Mouse (Mus musculus): ENCODE results near the gene Akt1. TPM values are rescaled to one million over a fixed set of nuclear protein-coding genes. Genes with fewer than 3 reads are reported as not detected.

The Akt1 gene
- polyA plus RNA-seq, 1 experiment = 70.4 TPM

DNA sequence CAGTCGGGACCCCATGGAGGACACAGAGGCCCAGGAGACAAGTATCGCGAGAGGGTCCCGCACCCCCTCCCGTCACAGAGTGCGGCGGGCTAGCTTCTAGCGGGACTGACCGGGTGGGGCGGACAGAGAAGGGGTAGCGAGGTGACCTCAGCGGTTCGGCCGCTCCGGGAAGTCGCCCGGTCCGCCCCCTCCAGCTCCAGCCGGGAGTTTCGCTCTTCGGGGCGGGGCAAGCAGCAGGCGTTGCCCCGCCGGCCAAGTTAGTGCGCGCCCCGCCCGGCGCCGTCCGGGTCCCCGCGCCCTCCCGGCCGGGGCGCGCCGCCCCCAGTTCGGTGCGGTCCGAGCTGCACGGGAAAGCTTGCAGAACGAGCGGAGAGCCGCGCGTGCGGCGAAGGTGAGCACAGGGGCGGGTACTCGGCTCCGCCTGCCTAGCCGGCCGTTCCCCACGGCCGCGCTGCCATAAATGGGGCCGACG lies 3.9 kb upstream of the Akt1 start, which contains the start of gene Zbtb42:
Gene Zbtb42, plus strand, starts transcription at position 274 of the 472 bp plus-strand sequence.
- TF ChIP-seq CTCF (IDR thresholded peaks at IDR 0.05; ENCODE audit: low read depth, low read length) = no peak
- TF ChIP-seq EP300 (IDR thresholded peaks at IDR 0.05; ENCODE audit: insufficient read depth, low read depth, low read length) = no peak
- TF ChIP-seq POLR2A (IDR thresholded peaks at IDR 0.05; ENCODE audit: insufficient read depth, low read length) = no peak
- peak within 1 kb of the TSS; percentile 68 for H3K9ac ChIP-seq (ENCODE audit: low read depth, poor library complexity, severe bottlenecking)
- no peak within 1 kb of the TSS for H3K27ac ChIP-seq (ENCODE audit: insufficient read depth, low read length)
- H3K36me3 ChIP-seq (ENCODE audit: control insufficient read depth, insufficient read depth, low read length, poor library complexity, severe bottlenecking) = no peaks in the 10 kb centered on the region
- H3K4me1 ChIP-seq (ENCODE audit: control insufficient read depth, insufficient read depth, low read length) = no peaks in the 10 kb centered on the region
- H3K9me3 ChIP-seq (replicated peaks; ENCODE audit: control insufficient read depth, insufficient read depth, low read length, poor library complexity, severe bottlenecking) = no peaks in the 10 kb centered on the region
- peaks cover 2% of the 10 kb centered on the region for H3K27me3 ChIP-seq (ENCODE audit: control insufficient read depth, insufficient read depth, low read length, poor library complexity, severe bottlenecking)
- H3K4me3 ChIP-seq (ENCODE audit: low read depth, low read length) = peak within 1 kb of the TSS; percentile 68

DNA sequence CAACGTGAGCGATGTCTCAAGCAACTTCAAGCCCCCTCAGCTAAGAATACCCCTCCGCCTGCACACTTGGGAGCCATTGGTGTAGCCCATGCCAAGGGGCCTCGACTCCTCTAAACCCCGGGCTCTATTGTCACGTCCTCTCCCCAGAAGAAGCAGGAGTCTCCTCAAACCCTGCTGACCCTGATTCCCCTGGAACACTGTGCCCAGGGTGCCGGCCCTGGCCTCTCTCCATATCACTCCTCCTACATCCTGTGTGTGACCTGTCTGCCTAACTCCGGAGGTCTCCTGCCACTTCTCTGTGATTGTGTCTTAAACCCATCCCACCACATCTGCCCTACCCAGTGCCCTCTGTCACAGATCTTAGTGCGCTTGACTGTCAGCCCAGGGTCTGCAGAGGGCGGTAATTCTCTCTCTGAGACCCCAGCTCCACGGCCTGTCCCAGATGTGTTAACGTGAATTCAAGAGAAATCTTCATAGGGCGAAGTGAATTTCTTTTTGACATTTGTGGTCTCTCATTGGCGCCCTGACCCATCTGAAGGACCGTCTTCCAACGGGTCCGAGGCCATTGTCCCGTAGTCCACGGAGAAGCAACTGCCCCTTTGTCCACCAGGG lies 3.4 kb upstream of the Akt1 start:
- TF ChIP-seq POLR2A (IDR thresholded peaks at IDR 0.05; ENCODE audit: insufficient read depth, low read length) = no peak
- no peak for TF ChIP-seq EP300 (IDR thresholded peaks at IDR 0.05; ENCODE audit: insufficient read depth, low read depth, low read length)
- no peak for TF ChIP-seq CTCF (IDR thresholded peaks at IDR 0.05; ENCODE audit: low read depth, low read length)
- Histone ChIP-seq H3K9ac (ENCODE audit: low read depth, poor library complexity, severe bottlenecking) (peak overlapping the region; percentile 68), H3K36me3 (ENCODE audit: control insufficient read depth, insufficient read depth, low read length, poor library complexity, severe bottlenecking) (no peaks in the 10 kb centered on the region), H3K9me3 (replicated peaks; ENCODE audit: control insufficient read depth, insufficient read depth, low read length, poor library complexity, severe bottlenecking) (no peaks in the 10 kb centered on the region), H3K27ac (ENCODE audit: insufficient read depth, low read length) (no peak overlapping the region), H3K4me1 (ENCODE audit: control insufficient read depth, insufficient read depth, low read length) (no peaks in the 10 kb centered on the region), H3K27me3 (ENCODE audit: control insufficient read depth, insufficient read depth, low read length, poor library complexity, severe bottlenecking) (peaks cover 2% of the 10 kb centered on the region), H3K4me3 (ENCODE audit: low read depth, low read length) (peak overlapping the region; percentile 68)

DNA sequence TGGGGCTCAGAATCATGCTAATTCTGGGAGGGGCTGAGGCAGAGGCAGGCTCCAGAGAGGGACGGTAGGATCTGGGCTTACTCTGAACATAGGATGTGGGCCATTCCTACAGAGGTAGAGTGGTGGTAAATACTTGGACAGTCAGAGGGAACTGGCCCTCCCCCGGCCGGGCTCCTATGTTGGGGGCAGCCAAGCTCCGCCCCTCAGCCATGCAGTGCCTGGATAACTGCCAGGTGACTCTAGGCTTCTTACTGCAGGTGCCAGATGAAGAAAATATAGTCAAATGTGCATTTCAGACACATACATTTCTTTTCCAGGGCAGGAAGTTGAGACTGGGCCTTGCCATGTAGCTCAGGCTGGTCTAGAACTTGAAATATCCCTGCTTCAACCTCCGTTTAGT lies 2.4 kb upstream of the Akt1 start:
- Histone ChIP-seq H3K27ac (ENCODE audit: insufficient read depth, low read length) (no peak overlapping the region), H3K4me1 (ENCODE audit: control insufficient read depth, insufficient read depth, low read length) (no peaks in the 10 kb centered on the region), H3K36me3 (ENCODE audit: control insufficient read depth, insufficient read depth, low read length, poor library complexity, severe bottlenecking) (no peaks in the 10 kb centered on the region), H3K9me3 (replicated peaks; ENCODE audit: control insufficient read depth, insufficient read depth, low read length, poor library complexity, severe bottlenecking) (no peaks in the 10 kb centered on the region), H3K27me3 (ENCODE audit: control insufficient read depth, insufficient read depth, low read length, poor library complexity, severe bottlenecking) (peaks cover 2% of the 10 kb centered on the region), H3K9ac (ENCODE audit: low read depth, poor library complexity, severe bottlenecking) (no peak overlapping the region), H3K4me3 (ENCODE audit: low read depth, low read length) (no peak overlapping the region)
- no peak for TF ChIP-seq EP300 (IDR thresholded peaks at IDR 0.05; ENCODE audit: insufficient read depth, low read depth, low read length)
- no peak for TF ChIP-seq POLR2A (IDR thresholded peaks at IDR 0.05; ENCODE audit: insufficient read depth, low read length)
- no peak for TF ChIP-seq CTCF (IDR thresholded peaks at IDR 0.05; ENCODE audit: low read depth, low read length)

DNA sequence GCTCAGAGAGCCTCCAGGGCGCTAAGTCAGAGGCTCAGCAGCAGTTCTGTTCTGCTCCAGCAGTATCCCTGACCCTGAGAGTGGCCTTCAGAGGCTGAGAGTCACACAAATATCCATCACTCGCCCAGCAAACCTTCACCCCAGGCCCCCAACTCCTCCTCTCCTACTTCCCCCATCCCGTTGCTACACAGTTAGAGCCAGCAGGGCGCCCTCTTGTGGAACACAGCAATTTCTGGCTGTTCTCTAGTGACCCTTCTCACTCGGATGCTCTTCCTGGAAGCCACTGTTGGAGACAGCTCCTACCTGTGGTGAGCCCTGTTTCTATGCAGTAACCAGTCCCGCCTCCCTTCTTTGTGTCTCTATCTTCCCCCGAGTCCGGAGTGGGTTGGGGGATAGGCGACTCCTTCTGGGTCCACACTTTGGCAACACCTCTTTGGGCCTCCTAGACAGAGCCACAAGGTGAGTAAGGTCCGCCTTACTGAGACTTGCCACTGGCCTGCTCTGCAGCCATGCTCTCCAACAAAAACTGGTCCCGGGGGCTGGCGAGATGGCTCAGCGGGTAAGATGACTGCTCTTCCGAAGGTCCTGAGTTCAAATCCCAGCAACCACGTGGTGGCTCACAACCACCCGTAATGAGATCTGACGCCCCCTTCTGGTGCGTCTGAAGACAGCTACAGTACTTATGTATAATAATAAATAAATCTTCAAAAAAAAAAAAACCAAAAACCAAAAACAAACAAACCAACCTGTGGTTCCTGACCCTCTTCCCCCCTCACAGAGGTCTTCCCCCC lies 756 bp upstream of the Akt1 start:
- Histone ChIP-seq H3K9me3 (replicated peaks; ENCODE audit: control insufficient read depth, insufficient read depth, low read length, poor library complexity, severe bottlenecking) (no peaks in the 10 kb centered on the region), H3K9ac (ENCODE audit: low read depth, poor library complexity, severe bottlenecking) (peak overlapping the region; percentile 95; the same call in 1 of the 2 replicates), H3K27ac (ENCODE audit: insufficient read depth, low read length) (no peak overlapping the region), H3K36me3 (ENCODE audit: control insufficient read depth, insufficient read depth, low read length, poor library complexity, severe bottlenecking) (no peaks in the 10 kb centered on the region), H3K4me1 (ENCODE audit: control insufficient read depth, insufficient read depth, low read length) (no peaks in the 10 kb centered on the region), H3K4me3 (ENCODE audit: low read depth, low read length) (peak overlapping the region; percentile 32), H3K27me3 (ENCODE audit: control insufficient read depth, insufficient read depth, low read length, poor library complexity, severe bottlenecking) (peaks cover 2% of the 10 kb centered on the region)
- no peak for TF ChIP-seq POLR2A (IDR thresholded peaks at IDR 0.05; ENCODE audit: insufficient read depth, low read length)
- peak; percentile 90 for TF ChIP-seq CTCF (IDR thresholded peaks at IDR 0.05; ENCODE audit: low read depth, low read length)

DNA sequence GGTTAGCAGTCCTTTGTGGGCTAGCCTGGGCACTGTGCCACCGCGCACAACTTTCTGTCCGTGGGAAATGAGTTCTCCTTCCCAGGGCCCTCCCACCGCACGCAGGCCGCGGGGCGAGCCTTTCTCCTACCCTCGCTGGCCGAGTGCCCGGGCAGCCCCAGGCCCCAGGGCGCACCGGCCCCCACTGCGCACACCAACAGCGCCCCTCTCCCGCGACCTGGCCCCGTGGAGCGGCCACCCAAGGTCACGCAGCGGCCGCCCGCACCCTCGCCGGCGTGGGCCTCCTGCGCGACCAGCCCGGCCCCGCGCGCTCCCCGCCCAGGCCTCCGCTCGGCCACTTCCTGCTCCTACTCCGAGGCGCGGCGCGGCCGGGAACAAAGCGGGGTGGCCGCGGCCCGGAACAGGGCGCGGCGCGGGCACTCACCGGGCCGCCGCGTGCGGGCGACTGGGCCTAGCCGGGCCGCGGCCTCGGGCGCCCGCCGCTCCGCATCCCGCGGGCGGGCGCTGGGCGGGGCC lies 1.1 kb downstream of the Akt1 start:
- H3K4me3 ChIP-seq (ENCODE audit: low read depth, low read length) = peak overlapping the region; percentile 88
- TF ChIP-seq POLR2A (IDR thresholded peaks at IDR 0.05; ENCODE audit: insufficient read depth, low read length) (no peak), EP300 (IDR thresholded peaks at IDR 0.05; ENCODE audit: insufficient read depth, low read depth, low read length) (no peak), CTCF (IDR thresholded peaks at IDR 0.05; ENCODE audit: low read depth, low read length) (no peak)
- peaks cover 2% of the 10 kb centered on the region; the same call in 1 of the 2 replicates for H3K27me3 ChIP-seq (ENCODE audit: control insufficient read depth, insufficient read depth, low read length, poor library complexity, severe bottlenecking)
- no peaks in the 10 kb centered on the region for H3K4me1 ChIP-seq (ENCODE audit: control insufficient read depth, insufficient read depth, low read length)
- H3K9ac ChIP-seq (ENCODE audit: low read depth, poor library complexity, severe bottlenecking) = peak overlapping the region; percentile 95
- no peak overlapping the region for H3K27ac ChIP-seq (ENCODE audit: insufficient read depth, low read length)
- no peaks in the 10 kb centered on the region for H3K9me3 ChIP-seq (replicated peaks; ENCODE audit: control insufficient read depth, insufficient read depth, low read length, poor library complexity, severe bottlenecking)
- H3K36me3 ChIP-seq (ENCODE audit: control insufficient read depth, insufficient read depth, low read length, poor library complexity, severe bottlenecking) = no peaks in the 10 kb centered on the region; the same call in 1 of the 2 replicates

Measured in ES-Bruce4 (cell line).